ENCODE assay signal across 8 mouse cellular contexts in genomic region chrX:38564542-38565175, GRCm38 (mm10). TPM values are rescaled to one million over a fixed set of nuclear protein-coding genes. Genes with fewer than 3 reads are reported as not detected.
DNase-seq lines count a peak whose midpoint lies in the region; ATAC-seq and TF ChIP-seq lines count a peak whose summit lies in the region.

No protein-coding gene starts in this region.

- peak; percentile 95 for ATAC-seq in cerebellum, adult (ENCODE audit: insufficient number of reproducible peaks, low FRiP score, low TSS enrichment)
- ATAC-seq in forebrain, embryonic 13.5 days, result peak; percentile 96
- ATAC-seq in neural tube, embryonic 15.5 days (ENCODE audit: low FRiP score), result peak; percentile 97

- peak overlapping the region; percentile 92 for H3K27ac ChIP-seq in forebrain, embryonic 13.5 days
- peak overlapping the region; percentile 95 for H3K27ac ChIP-seq in neural tube, embryonic 15.5 days (replicated peaks)

- DNase-seq in heart, postnatal 14 days, result peak; percentile 87 to 89
- DNase-seq in layer of hippocampus, adult 11-12 months (ENCODE audit: low spot score), result peak; percentile 90
- peak; percentile 91 to 93 for DNase-seq in lung, adult 18-20 months
- DNase-seq in testis, postnatal 14 days (ENCODE audit: low spot score), result peak; percentile 87

- H3K36me3 ChIP-seq in E14TG2a.4 (ENCODE audit: insufficient read depth, low read length), result peaks cover 48% of the 10 kb centered on the region
- H3K36me3 ChIP-seq in forebrain, embryonic 13.5 days (ENCODE audit: poor library complexity, severe bottlenecking), result peaks cover 4% of the 10 kb centered on the region; the same call in 1 of the 2 replicates
- no peaks in the 10 kb centered on the region for H3K36me3 ChIP-seq in neural tube, embryonic 15.5 days

- peaks cover 17% of the 10 kb centered on the region; the same call in 1 of the 2 replicates for H3K4me1 ChIP-seq in E14TG2a.4 (replicated peaks; ENCODE audit: low read depth, low read length)
- peaks cover 2% of the 10 kb centered on the region for H3K4me1 ChIP-seq in forebrain, embryonic 13.5 days
- 0 out of 2 replicates have a peak, but pooled peaks cover 2% of the 10 kb centered on the region for H3K4me1 ChIP-seq in neural tube, embryonic 15.5 days

- TF ChIP-seq CTCF in E14TG2a.4 (conservative IDR thresholded peaks at IDR 0.05; ENCODE audit: low read length), result no peak

- peak overlapping the region; percentile 79 for H3K4me3 ChIP-seq in E14TG2a.4 (replicated peaks; ENCODE audit: low read length)
- peak overlapping the region; percentile 51 for H3K4me3 ChIP-seq in forebrain, embryonic 13.5 days
- H3K4me3 ChIP-seq in neural tube, embryonic 15.5 days (replicated peaks), result peak overlapping the region; percentile 57

- H3K9me3 ChIP-seq in E14TG2a.4 (ENCODE audit: low read length), result no peaks in the 10 kb centered on the region
- H3K9me3 ChIP-seq in forebrain, embryonic 13.5 days (replicated peaks), result no peaks in the 10 kb centered on the region
- H3K9me3 ChIP-seq in neural tube, embryonic 15.5 days (replicated peaks), result no peaks in the 10 kb centered on the region

- no peaks in the 10 kb centered on the region for H3K27me3 ChIP-seq in E14TG2a.4 (ENCODE audit: insufficient read depth, low read length)
- no peaks in the 10 kb centered on the region for H3K27me3 ChIP-seq in forebrain, embryonic 13.5 days
- no peaks in the 10 kb centered on the region for H3K27me3 ChIP-seq in neural tube, embryonic 15.5 days (replicated peaks)

- peak overlapping the region; percentile 72 for H3K9ac ChIP-seq in forebrain, embryonic 13.5 days
- peak overlapping the region; percentile 60 for H3K9ac ChIP-seq in neural tube, embryonic 15.5 days (replicated peaks)

- intact Hi-C loops in heart, postnatal 14 days (cut with DNase I), result loop anchor here (2.0 to 5.0 kb wide), 2 partner anchors 38 to 70 kb away; partner anchors contain the start of genes C1galt1c1 and Mcts1

- peak overlapping the region; percentile 67 for H3K4me2 ChIP-seq in forebrain, embryonic 13.5 days
- H3K4me2 ChIP-seq in neural tube, embryonic 15.5 days, result peak overlapping the region; percentile 64

- whole genome bisulfite sequencing in forebrain, embryonic 13.5 days, result 18% methylated on average over 20 of the region's 52 CpGs
- WGBS in neural tube, embryonic 15.5 days, result 17% methylated on average over 47 of the region's 52 CpGs

RNA-seq across cellular contexts. Expression of gene Cul4b, which starts 11.3 kb away (rescaled TPM):
- polyA plus RNA-seq in forebrain, embryonic 13.5 days (2015; fragmentation: Nextera tagmentation; extraction: Ambion mirVana), result 22.1 and 23.6 TPM in 2 replicates
- 10 to 100 TPM; 14.6 to 14.8 TPM for total RNA-seq in heart, postnatal 14 days (2021)
- 15.6 and 18.7 TPM in 2 replicates for polyA plus RNA-seq in neural tube, embryonic 15.5 days (2015; fragmentation: Nextera tagmentation; extraction: Ambion mirVana)

RNA-seq across cellular contexts. Expression of gene Mcts1, which starts 35.7 kb away (rescaled TPM):
- polyA plus RNA-seq in forebrain, embryonic 13.5 days (2015; fragmentation: Nextera tagmentation; extraction: Ambion mirVana), result 132 and 138 TPM in 2 replicates
- total RNA-seq in heart, postnatal 14 days (2021), result 10 to 100 TPM; 37.9 to 48.7 TPM
- polyA plus RNA-seq in neural tube, embryonic 15.5 days (2015; fragmentation: Nextera tagmentation; extraction: Ambion mirVana), result 187 and 223 TPM in 2 replicates

Comparison
In these comparisons a context has a peak if more than half of its experiments do, and no peak if none do; other contexts are left out.
1. Peak in every context shown above with its lines: DNase-seq, ATAC-seq, H3K4me3 ChIP-seq and H3K27ac ChIP-seq.